Mouse (Mus musculus) brain, embryonic 18.5 days (tissue): ENCODE measurements around the gene Rnf149.
A peak's percentile ranks its signal among the peaks of the same experiment; 100 is the strongest.
"Not testable (repeated sequence)": the region's sequence is repeated elsewhere in the genome, so short reads cannot be mapped to it uniquely, and the experiment has no call there.

Source experiments
- DNase-seq: peaks from one replicate; pipeline ENCODE4 v3.0.0-alpha.2; 2012; ENCODE audit warnings: low read depth, low spot score

Rnf149 gene

DNA sequence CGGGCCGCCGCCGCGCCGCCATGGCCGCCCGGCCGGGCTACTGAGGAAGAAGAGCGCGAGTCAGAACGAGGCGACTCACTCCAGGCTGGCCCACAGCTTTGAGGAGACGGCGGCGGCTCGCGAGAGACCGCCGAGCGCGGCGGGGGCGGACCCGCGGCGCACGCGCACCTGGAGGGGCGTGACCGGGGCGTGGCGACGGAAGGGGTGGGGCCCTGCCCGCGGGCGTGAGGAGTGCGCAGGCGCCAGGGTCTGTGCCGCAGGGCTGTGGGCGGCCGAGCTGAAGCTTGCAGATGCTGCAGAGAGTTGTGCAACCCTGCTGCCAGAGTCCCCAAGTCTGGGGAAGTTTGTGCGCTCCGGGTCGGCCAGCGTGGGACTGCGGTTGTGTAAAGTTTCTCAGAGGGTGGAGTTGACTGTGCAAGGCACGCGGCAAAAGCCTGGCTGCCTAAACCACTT lies at the start of gene Rnf149:
Gene Rnf149 (minus strand): TSS at position 153 of the 453 bp plus-strand sequence.
- peak; percentile 75 for DNase-seq

DNA sequence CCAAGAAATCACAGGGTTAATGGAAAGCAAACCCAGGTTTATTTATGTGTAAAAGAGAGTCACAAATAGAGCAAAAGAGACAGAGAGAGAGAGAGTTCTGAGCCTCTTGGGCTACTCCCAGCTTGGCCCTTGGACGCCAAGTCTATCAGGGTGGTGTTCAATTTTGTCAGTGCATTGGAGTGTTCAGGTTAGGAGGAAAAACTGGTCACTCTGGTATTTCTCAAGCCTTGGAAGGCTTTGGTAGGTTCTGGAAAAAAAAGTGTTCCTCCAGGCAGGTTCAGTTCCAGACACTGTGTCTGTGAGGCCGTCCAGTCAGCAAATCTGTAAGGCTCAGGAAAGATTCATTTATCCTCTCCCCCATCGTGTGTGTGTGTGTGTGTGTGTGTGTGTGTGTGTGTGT lies 48.3 kb upstream of the Rnf149 start:
- DNase-seq: no peak

DNA sequence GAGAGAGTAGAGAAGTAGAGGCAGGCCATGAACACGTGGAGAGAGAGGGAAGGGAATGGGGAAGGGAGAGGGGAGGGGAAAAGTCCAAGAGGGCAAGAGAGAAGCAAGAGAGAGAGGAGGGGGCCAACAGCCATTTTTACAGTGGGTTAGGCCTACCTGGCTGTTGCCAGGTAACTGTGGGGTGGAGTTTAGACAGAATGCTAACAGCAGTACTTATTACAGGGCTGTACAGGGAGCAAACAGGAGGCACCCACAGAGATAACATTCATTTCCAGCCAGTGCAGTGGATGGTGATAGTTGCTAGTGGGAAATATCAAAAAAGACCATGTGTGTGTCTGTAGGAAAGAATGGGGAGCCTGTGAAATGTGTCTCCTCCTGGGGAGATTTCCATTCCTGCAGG lies 46.5 kb upstream of the Rnf149 start:
- no peak for DNase-seq

DNA sequence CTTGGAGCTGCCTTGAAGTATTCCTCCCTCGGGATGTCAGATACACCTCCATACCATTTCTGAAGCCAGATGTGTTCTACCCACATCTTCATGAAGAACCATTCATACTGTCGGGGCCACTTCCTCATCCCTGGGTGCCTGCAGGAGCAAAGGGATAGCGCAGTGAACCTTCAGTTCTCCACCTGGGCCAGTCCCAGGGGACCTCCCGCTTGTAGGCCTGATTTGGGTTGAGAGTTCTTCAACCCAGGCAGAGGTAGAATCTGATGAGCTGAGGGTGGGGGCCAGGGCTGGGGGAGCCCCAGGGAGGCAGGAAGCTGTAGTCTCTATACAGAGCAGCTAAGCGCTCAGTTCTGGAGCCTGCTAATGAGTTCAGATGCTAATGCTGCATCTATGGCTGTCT lies 45.9 kb upstream of the Rnf149 start:
- no peak for DNase-seq

DNA sequence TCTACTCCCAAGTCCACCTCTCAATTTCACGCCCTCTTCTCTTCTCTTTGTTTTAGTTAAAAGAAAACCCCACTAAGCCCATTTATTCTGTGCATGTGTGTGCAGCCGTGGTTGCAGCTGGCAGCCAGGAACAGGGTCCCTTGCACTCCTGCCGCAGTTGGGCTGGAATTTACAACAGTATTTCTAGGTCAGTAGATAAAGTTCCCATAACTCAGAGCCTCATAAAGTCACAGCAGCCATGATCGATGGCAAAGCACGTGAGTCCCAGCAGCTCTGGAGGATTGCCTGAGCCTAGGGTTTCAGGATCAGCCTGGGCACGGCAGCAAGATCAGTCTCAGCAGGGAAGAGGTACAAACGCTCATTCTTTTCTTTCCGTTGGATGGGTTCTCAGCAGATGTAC lies 41.3 kb upstream of the Rnf149 start:
- DNase-seq: no peak

DNA sequence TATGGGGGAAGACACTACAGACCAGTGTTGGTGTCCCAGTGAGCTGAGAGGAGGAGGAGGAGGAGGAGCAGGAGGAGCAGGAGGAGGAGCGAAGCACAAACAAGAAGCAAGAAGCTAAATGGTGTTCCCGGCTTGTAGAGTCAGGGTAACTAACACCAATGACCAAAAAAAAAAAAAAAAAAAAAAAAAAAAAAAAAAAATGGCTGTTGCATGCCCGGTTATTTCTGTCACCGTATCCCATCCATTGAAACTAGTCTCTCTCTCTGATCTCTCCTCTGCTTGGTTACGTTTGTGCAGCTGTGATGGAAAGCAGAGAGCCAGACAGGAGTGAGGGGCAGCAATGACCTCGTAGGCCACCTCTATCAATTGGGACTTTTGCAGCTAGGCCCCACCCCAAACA lies 38.3 kb upstream of the Rnf149 start:
- DNase-seq: no peak

DNA sequence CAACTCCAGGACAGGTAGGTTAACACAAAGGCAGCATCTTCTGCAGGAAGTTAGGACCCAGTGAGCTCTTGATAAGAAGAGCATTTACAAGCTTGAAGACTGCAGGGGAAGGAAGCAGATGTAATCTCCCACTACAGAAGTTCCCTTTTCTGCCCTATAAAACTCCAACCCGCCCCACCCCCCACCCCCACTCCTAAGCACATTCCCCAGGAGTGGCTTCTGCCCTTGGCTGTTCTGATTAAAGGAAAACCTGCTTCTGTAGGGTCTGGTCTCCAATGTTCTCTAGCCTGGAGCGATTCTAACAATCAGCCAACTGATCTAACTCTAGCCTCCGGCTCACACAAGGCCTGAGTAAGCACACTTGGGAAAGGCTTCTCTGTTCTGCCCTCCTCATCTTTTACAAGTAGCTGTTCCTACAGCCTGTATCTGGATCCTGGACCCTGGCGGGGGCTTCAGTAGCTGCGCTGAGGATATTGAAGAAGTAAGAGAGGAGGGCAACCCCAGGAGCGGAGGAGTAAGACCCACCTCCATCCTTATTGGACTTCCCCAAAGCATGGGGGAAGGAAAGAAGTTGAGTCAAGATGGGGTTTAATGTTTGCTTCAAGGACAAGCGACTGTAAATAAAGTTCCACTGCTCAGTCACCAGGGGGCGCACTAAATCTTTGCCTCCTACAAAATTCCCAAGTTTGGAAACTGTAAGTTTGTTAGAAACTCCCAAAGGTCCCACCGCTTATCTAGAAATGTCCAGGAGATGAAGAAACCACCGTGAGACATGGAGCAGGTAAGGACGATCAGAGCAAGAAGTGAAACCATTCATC lies 37.5 kb upstream of the Rnf149 start:
- DNase-seq: peak; percentile 20

DNA sequence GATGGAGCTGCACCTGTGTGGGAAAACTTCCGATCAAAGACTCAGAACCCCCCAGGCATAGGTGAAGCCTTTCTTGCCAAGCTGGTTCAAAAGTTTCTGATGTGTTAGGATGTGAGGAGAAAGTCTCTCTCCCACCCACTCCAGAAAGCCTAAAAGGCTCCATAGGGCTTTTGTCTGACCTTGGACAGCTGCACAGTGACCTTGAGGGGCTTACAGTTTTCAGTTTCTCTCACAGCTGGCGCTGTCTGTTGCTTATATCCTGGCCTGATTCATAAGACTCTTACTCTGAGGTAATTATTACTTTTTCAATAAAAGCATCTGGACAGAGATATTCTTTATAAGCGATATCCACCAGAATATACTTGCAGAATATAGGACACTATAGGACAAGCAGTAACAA lies 35.9 kb upstream of the Rnf149 start:
- no peak for DNase-seq

DNA sequence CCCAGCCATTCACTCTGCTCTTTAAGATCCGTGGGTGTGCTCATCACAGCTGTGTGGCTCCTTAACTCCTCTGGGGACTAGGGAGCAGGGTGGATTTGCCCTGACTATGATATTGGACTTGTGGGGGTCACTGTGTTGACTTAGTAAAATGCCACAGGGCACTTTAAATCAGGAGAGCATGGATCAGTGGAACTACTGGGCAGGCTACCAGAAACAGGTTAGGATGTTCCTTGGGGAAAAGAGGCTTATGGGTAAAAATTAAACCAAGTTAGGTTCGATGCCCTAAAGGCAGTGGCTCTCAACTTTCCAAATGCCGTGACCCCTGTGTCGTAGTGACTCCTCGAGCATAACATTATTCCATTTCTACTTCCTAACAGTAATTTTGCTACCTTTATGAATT lies 35.3 kb upstream of the Rnf149 start:
- no peak for DNase-seq

DNA sequence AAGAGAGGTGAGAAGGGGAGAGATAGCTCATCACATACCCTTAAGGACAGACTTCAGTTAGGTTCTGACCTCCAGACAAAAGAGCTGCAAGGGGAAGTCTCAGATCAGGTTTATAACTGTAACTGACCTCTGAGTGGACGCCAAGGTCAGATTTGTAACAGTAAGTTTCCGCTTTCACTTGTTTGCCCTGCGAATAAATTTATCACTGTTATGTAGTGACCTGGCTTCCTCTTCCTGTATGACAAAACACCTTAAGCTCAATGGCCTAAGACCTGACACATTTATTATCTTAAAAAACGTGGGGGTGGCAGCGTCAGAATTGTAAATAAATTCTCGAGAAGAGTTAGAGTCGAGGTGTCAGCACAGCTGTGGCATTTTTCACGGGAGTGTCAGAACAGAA lies 31.3 kb upstream of the Rnf149 start:
- no peak for DNase-seq

DNA sequence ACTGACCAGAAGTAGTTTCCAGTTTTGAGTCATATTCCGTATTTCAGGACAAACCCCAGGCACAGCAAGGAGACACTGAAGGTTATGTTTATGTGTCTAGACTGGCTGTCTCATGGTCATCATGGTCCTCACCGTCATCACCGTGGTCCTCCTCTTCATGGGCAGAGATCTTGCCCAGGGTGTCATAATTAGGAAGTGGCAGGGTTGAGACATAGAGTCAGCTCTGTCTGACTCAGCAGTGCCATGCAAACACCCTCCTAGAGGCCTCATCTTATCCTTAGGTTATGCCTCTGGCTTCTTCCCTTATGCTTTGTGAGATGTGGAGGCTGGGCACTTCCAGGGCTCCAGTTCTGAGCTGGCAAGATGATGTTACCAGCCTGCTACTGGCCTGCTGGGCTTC lies 25.3 kb upstream of the Rnf149 start:
- no peak for DNase-seq

DNA sequence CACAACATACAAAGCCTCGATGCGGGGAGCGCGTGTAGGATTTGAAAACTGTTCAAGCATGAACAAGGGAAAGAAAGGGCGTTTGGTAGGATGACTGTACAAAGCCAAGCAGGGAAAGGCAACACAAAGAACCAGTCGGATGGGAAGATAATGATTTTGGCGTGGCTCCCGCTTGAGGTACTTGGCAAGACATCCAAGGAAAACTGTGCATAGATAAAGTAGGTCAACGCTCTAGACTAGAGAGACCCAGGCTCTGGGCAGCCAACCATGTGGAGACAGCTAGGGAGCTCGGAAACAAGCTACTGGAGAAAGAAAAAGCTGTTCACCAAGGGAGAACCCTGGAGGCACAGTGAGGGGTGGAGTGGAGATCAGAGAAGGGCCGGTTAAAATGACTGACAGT lies 21.5 kb upstream of the Rnf149 start:
- DNase-seq: no peak

DNA sequence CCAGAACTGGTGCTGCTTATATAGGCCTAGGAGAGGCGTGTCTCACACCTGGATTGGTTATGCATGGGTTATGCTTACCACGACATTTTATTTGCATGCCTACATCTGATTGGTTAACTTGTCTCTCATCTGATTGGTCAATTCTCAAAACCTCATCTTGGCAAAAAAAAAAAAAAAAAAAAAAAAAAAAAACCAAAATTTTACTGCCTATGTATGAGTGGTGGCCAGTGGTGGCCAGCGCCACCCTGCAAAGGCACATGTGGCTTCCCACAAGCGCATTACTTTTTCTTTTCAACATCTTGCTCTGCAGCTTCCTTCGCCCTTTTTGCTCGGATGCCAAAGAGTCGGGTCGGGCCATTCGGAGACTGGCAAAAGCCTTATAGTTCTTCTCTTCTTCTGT lies 19.9 kb upstream of the Rnf149 start:
- not testable (repeated sequence) for DNase-seq

DNA sequence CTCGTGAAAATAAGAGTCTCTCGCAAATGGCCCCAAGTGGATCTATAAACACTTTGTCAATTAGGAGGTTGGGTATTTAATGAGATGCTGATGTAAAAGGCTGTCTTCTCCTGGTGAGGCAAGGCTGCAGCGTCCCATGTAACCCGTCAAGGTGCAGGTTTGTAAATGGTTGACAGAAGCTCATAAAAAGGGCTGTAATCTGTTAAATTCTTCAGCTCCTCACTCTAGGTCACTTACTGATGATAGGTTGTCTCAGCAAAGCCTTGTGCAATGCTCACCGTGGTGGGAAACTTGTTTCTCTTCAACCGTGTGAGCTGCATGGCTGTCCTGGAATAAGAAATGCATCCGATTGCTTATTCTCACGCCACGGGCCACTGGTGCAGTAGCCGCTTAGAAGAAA lies 16.6 kb upstream of the Rnf149 start:
- no peak for DNase-seq

DNA sequence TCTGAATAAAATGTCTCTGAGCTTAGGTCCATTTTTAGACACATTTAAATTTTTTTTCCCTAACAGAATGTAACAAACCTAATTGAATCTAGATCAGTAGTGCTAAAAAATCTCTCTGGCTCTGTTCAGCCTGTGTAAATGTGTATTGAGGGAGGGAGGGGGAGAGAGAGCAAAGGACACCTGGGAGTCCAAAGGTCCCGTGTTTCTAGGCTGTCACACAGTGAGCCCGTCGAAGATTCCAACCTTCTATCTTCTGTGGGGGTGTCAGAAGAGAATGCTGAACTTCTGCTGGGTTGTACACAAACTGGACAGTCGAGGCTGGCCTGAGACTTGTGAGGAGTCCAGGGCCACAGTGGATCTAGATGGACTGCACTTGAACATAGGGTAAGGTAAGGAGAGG lies 14.9 kb upstream of the Rnf149 start:
- no peak for DNase-seq

DNA sequence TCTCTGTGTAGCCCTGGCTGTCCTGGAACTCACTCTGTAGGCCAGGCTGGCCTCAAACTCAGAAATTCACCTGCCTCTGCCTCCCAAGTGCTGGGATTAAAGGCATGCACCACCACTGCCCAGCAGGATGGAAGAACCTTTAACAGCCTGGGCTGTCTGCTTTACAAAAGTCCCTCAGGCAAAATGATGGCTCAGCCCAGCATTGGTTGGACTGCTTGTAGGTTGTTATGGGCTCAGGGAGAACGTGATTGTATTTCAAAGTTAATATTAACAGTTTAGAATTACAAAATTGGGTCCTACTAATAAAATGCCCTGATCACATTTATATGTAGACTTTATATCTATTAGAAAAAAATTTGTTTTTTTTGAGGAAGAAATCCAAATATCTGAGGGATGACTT lies 14.4 kb upstream of the Rnf149 start:
- DNase-seq: not testable (repeated sequence)

DNA sequence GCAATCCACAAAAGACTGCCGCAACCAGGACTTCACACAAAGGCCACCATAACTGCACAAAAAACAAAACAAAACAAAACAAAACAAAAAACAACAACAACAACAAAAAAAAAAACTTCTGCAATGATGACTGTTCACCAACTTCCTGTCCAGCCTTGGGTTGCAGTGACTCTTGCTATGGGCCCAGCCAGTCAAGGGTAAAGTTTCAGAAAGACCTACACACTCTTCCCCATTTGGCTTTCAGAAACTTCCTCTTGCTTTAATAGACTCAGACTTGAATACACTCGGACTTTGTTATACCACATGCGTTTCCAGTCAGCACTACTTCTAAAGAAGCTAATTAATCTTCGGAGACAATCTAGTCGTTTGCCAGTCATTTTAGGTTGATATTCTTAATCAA lies 13.0 kb upstream of the Rnf149 start:
- no peak for DNase-seq

DNA sequence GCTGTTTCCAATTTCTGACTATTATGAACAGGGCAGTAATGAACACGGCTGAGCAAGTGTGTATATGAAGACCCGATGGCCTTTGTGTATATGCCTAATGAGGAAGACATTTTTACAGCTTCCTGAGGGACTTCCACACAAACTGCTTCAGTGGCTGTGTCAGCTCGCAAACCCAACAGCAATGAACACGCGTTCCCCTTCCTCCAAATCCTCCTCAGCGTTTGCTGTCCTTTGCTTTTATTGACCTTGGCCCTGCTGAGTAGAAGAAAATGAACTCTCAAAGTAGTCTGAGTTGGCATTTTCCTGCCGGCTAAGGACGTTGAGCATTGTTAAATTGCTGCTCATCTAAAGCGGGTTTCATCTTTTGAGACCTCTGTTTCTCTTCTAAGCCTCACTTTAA lies 8.2 kb upstream of the Rnf149 start:
- DNase-seq: no peak

DNA sequence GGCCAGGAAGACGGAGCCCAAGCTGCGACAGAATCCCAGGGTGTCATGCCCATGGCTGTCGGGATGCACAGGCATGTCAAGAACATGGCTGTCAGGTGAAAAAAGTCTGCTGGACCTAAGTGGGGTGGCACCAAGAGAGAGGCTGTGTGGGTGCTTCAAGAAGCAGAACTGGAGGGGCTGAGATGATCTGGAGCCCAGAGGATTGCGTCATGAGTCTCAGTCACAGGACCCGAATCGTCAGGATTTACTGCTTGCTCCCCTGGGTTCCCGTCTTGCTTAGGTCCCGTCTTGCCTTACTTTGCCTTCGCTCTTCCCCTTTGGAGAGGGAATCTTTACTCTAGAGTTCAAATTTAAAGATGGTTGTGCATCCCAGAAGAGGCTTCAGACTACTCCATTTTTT lies 6.0 kb upstream of the Rnf149 start:
- no peak for DNase-seq

DNA sequence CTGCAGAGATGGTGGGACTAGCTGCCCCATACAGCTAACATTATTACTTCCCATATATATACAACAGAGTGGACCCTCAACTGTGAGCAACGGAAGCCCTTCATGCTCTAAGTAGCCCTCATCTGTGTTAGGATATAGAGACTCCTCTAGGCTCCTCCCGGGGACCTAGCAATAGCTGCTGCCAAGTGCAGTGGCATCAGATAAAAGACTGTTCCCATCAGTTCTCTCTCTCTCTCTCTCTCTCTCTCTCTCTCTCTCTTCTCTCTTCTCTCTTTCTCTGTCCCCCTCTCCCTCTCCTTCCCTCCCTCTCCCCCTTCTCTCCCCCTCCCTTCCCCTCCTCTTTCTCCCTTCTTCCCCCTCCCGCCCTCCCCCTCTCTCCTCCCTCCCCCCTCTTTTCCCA lies 4.0 kb upstream of the Rnf149 start:
- DNase-seq: no peak

DNA sequence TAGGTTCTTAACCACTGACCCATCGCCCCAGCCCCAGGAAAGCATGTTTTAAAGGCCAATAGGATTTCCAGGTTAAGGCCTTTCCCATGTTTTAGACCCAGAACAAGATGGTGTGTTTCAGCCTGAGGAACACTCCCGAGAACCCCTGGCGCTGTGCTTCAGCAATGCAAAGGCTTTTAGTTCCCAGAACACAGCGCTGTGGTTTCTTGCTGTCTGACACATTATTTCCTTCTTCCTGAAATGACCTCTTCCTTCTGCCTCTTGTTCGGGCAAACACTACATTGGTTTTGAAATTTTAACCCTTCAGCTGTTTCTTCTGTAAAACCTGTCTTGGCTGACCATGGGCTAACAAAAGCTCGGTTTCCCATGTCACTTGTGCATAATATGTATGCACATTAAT lies 1.9 kb upstream of the Rnf149 start:
- DNase-seq: no peak

DNA sequence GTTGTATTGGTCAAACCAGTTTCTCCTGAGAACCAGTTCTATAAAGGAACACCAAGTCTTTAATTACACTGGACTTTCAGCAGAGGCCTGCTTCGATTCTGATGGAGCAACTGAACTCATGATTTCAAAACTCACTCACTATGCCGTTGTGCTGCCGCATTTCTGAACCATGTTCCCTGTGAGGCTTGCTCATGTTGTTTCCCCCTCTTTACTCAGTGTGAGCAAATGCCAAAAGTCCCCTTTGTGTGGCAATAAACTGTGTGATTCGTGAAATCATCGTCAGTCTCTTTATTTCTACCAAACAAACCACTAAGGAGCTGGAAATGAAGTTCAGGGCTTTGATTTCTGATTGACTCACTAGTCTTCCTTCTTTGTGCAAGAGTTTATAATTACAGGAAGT lies 1.2 kb upstream of the Rnf149 start:
- DNase-seq: no peak

DNA sequence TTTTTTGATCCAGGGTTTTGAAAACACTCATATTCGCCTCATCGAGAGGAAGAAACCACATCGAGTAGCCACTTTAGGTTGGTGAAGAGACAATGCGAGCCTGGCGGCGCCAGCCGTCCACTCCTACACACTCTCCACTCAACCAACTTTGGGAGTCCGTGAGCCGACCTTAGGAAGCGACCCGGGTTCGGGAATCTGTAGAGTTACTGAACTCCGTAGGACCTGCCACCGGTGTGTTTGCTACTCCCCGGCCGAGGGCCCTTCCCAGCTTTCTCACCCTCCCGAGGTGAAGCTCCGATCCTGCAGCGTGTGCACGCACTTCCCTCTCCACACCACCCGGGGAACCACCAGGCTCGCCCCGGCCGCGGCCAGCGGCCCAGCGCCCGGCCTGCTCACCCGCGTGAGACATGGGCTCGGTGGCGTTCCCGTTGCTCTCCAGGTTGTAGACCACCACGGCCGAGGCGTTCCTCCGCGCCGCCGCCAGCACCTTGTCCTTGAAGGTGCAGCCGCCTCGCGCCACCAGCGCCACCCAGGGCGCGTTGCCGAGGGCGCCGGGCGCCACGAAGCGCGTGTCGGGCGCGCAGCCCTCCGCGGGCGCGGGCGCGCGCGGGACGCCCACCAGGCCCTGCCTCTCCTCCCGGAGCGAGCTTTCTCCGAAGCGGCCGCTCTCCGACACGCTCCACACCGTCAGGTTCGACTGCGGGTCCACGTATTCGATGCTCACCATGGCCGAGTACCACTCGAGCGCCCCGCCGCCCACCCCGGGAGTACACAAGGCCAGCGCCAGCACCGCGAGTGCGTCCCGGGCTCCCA lies 568 bp downstream of the Rnf149 start:
- DNase-seq: no peak
